Mouse (Mus musculus) heart, postnatal 0 days (tissue): ENCODE measurements around the gene Gm10226. TPM values are rescaled to one million over a fixed set of nuclear protein-coding genes. Genes with fewer than 3 reads are reported as not detected.
"Not testable (repeated sequence)": the region's sequence is repeated elsewhere in the genome, so short reads cannot be mapped to it uniquely, and the experiment has no call there.

Experiments
- ATAC-seq: fragments of 200-750 bp; cut with Nextera tagmentation; 2 replicates; pipeline ENCODE4 v1.8.0; 2017; ENCODE audit warnings: low read depth, moderate number of reproducible peaks, moderate library complexity; ENCODE audit not compliant: insufficient read depth
- DNase-seq: peaks from one replicate; pipeline ENCODE4 v3.0.0-alpha.2; 2016; ENCODE audit warnings: low spot score
- H3K27ac ChIP-seq: fragments of 300-500 bp; sonication (generic); 2 replicates; pipeline ENCODE4 v1.5.1; 2014; ENCODE audit warnings: low read depth, mild to moderate bottlenecking
- H3K27me3 ChIP-seq: fragments of 300-500 bp; sonication (generic); 2 replicates; pipeline ENCODE4 v1.6.1; 2014; ENCODE audit warnings: low read length, mixed read lengths; ENCODE audit not compliant: control insufficient read depth, insufficient read depth
- H3K36me3 ChIP-seq: fragments of 300-500 bp; sonication (generic); replicated peaks from 2 replicates; pipeline ENCODE4 v1.6.1; 2014; ENCODE audit warnings: low read length, mixed read lengths; ENCODE audit not compliant: control insufficient read depth, insufficient read depth
- H3K4me1 ChIP-seq: fragments of 300-500 bp; sonication (generic); 2 replicates; pipeline ENCODE4 v1.6.1; 2014; ENCODE audit warnings: antibody characterized with exemption; ENCODE audit not compliant: control insufficient read depth, insufficient read depth
- H3K4me2 ChIP-seq: fragments of 300-500 bp; sonication (generic); 2 replicates; pipeline ENCODE4 v1.6.1; 2014; ENCODE audit warnings: low read depth, mild to moderate bottlenecking, low read length, moderate library complexity
- H3K4me3 ChIP-seq: fragments of 300-500 bp; sonication (generic); 2 replicates; pipeline ENCODE4 v1.5.1; 2014; ENCODE audit warnings: low read depth, low read length
- H3K9ac ChIP-seq: fragments of 300-500 bp; sonication (generic); replicated peaks from 2 replicates; pipeline ENCODE4 v1.6.1; 2014; ENCODE audit warnings: low read depth, low read length, mixed read lengths
- H3K9me3 ChIP-seq: fragments of 300-500 bp; sonication (generic); replicated peaks from 2 replicates; pipeline ENCODE4 v1.6.1; 2016; ENCODE audit warnings: low read length; ENCODE audit not compliant: control insufficient read depth
- CTCF ChIP-seq: IDR thresholded peaks from 2 replicates; pipeline ENCODE4 v1.5.1; 2016; ENCODE audit warnings: antibody characterized with exemption, control low read depth, low read depth
- EP300 ChIP-seq: IDR thresholded peaks from 2 replicates; pipeline ENCODE4 v1.6.1; 2016; ENCODE audit warnings: antibody characterized with exemption, low read depth
- WGBS: fragments of 180-500 bp; shearing (Covaris S2); extraction: QIAGEN DNeasy Blood & Tissue Kit; methylation state at CpG from one replicate; pipeline ENCODE4 v1.1.7; 2014; 5-methylcytosine and 5-hydroxymethylcytosine counted together
- polyA plus RNA-seq: library from polyadenylated mRNA; unstranded; fragments of >200 nt; fragmentation: Nextera tagmentation; extraction: Ambion mirVana; gene quantifications from 2 replicates; pipeline ENCODE4 v1.2.1, GENCODE M21; 2015
- total RNA-seq: library from RNA; depleted of rRNA; stranded (reverse); fragments of >200 nt; gene quantifications from 2 replicates; pipeline ENCODE4 v1.2.3, GENCODE M21; 2014; ENCODE audit warnings: low replicate concordance

The Gm10226 gene
- total and polyA plus RNA-seq, 2 experiments from 2014 or later = 2.1 TPM; not detected in 1

- no peaks in the 10 kb centered on the region for H3K4me1 ChIP-seq
These were observed 11.8 kb downstream of the Gm10226 start for GRCm38 (mm10) chr17:21703414-21703813.

GRCm38 (mm10) chr17:21707343-21707996 is 15.8 kb downstream of the Gm10226 start, which contains the start of gene Zfp760:
TSS of gene Zfp760 (plus strand) at chr17:21707741.
- peak within 1 kb of the TSS; percentile 56 for H3K4me3 ChIP-seq
- H3K9me3 ChIP-seq = no peaks in the 10 kb centered on the region
- peak within 1 kb of the TSS; percentile 82 for H3K27ac ChIP-seq
- ATAC-seq (peak; percentile 96), DNase-seq (peak; percentile 94)
- 0 out of 2 replicates have a peak, but pooled peaks cover 7% of the 10 kb centered on the region for H3K36me3 ChIP-seq
- H3K4me2 ChIP-seq = peak within 1 kb of the TSS; percentile 64
- 6% methylated on average over 26 of the region's 26 CpGs for WGBS
- H3K9ac ChIP-seq = peak within 1 kb of the TSS; percentile 49
- no peaks in the 10 kb centered on the region for H3K27me3 ChIP-seq
- H3K4me1 ChIP-seq = 0 out of 2 replicates have a peak, but pooled peaks cover 4% of the 10 kb centered on the region
- no peak for TF ChIP-seq CTCF
- no peak for TF ChIP-seq EP300

More at GRCm38 (mm10) chr17:21703414-21703813, 11.8 kb downstream of the Gm10226 start:
- Histone ChIP-seq H3K36me3 (no peaks in the 10 kb centered on the region), H3K27me3 (no peaks in the 10 kb centered on the region), H3K9me3 (no peaks in the 10 kb centered on the region), H3K9ac (no peak overlapping the region), H3K4me2 (no peak overlapping the region), H3K4me3 (no peak overlapping the region), H3K27ac (no peak overlapping the region)
- 75% methylated on average over 1 of the region's 1 CpGs for WGBS
- ATAC-seq = no peak
- no peak for TF ChIP-seq EP300
- no peak for TF ChIP-seq CTCF
- DNase-seq = no peak

- Histone ChIP-seq H3K9ac (peak overlapping the region; percentile 49; the same call in 1 of the 2 replicates), H3K27ac (no peak overlapping the region)
- no peak for ATAC-seq
These were observed 16.7 kb downstream of the Gm10226 start for GRCm38 (mm10) chr17:21708401-21708800.

GRCm38 (mm10) chr17:21730495-21730894 is 38.8 kb downstream of the Gm10226 start, which contains the start of gene Zfp229:
TSS of gene Zfp229 (plus strand) at chr17:21730795.
- H3K27me3 ChIP-seq, H3K4me2 ChIP-seq, DNase-seq, H3K27ac ChIP-seq, H3K9me3 ChIP-seq, H3K4me1 ChIP-seq, ATAC-seq, H3K4me3 ChIP-seq, H3K36me3 ChIP-seq, H3K9ac ChIP-seq: not testable (repeated sequence)
- 97% methylated on average over 8 of the region's 22 CpGs for WGBS

More at GRCm38 (mm10) chr17:21708401-21708800, 16.7 kb downstream of the Gm10226 start:
- Histone ChIP-seq H3K4me3 (peak overlapping the region; percentile 56), H3K27me3 (no peaks in the 10 kb centered on the region), H3K36me3 (0 out of 2 replicates have a peak, but pooled peaks cover 7% of the 10 kb centered on the region), H3K4me1 (0 out of 2 replicates have a peak, but pooled peaks cover 4% of the 10 kb centered on the region), H3K9me3 (no peaks in the 10 kb centered on the region), H3K4me2 (peak overlapping the region; percentile 64)
- DNase-seq = peak; percentile 7
- no peak for TF ChIP-seq CTCF
- TF ChIP-seq EP300 = no peak
- 49% methylated on average over 2 of the region's 2 CpGs for WGBS

- H3K27me3 ChIP-seq = no peaks in the 10 kb centered on the region
- ATAC-seq = no peak
These were observed 41.4 kb downstream of the Gm10226 start for GRCm38 (mm10) chr17:21733049-21733448.

More at GRCm38 (mm10) chr17:21733049-21733448, 41.4 kb downstream of the Gm10226 start:
- H3K9me3 ChIP-seq = no peaks in the 10 kb centered on the region
- H3K27ac ChIP-seq = peak overlapping the region; percentile 85; the same call in 1 of the 2 replicates
- peak overlapping the region; percentile 90 for H3K9ac ChIP-seq
- peak overlapping the region; percentile 90 for H3K4me3 ChIP-seq
- H3K4me2 ChIP-seq = peak overlapping the region; percentile 60
- DNase-seq = no peak
- TF ChIP-seq EP300 = no peak
- TF ChIP-seq CTCF = no peak
- H3K4me1 ChIP-seq = 0 out of 2 replicates have a peak, but pooled peaks cover 6% of the 10 kb centered on the region
- peaks cover 4% of the 10 kb centered on the region; the same call in 1 of the 2 replicates for H3K36me3 ChIP-seq
- 86% methylated on average over 4 of the region's 4 CpGs for WGBS
